Mouse (Mus musculus) embryonic facial prominence, embryonic 14.5 days (tissue): ENCODE data around the gene Slc12a7. TPM values are rescaled to one million over a fixed set of nuclear protein-coding genes. Genes with fewer than 3 reads are reported as not detected.
"Not testable (repeated sequence)": the region's sequence is repeated elsewhere in the genome, so short reads cannot be mapped to it uniquely, and the experiment has no call there.

Experiments
- ATAC-seq: fragments of 200-750 bp; cut with Nextera tagmentation; 2 replicates; pipeline ENCODE4 v1.8.0; 2017; ENCODE audit warnings: low read depth, moderate number of reproducible peaks, moderate TSS enrichment
- DNase-seq: peaks from one replicate; pipeline ENCODE4 v3.0.0-alpha.2; 2015; ENCODE audit warnings: low spot score
- H3K27ac ChIP-seq: fragments of 300-500 bp; sonication (generic); replicated peaks from 2 replicates; pipeline ENCODE4 v1.5.1; 2014; ENCODE audit warnings: low read depth, mild to moderate bottlenecking, low read length, moderate library complexity
- H3K27me3 ChIP-seq: fragments of 300-500 bp; sonication (generic); replicated peaks from 2 replicates; pipeline ENCODE4 v1.6.1; 2014; ENCODE audit warnings: low read length; ENCODE audit not compliant: control insufficient read depth, insufficient read depth
- H3K36me3 ChIP-seq: fragments of 300-500 bp; sonication (generic); 2 replicates; pipeline ENCODE4 v1.6.1; 2014; ENCODE audit warnings: low read length, mixed read lengths; ENCODE audit not compliant: control insufficient read depth, insufficient read depth
- H3K4me1 ChIP-seq: fragments of 300-500 bp; sonication (generic); 2 replicates; pipeline ENCODE4 v1.6.1; 2014; ENCODE audit warnings: antibody characterized with exemption, low read length; ENCODE audit not compliant: control insufficient read depth, insufficient read depth
- H3K4me2 ChIP-seq: fragments of 300-500 bp; sonication (generic); 2 replicates; pipeline ENCODE4 v1.6.1; 2014; ENCODE audit warnings: low read depth, mild to moderate bottlenecking, low read length, moderate library complexity, mixed read lengths
- H3K4me3 ChIP-seq: fragments of 300-500 bp; sonication (generic); 2 replicates; pipeline ENCODE4 v1.5.1; 2014; ENCODE audit warnings: low read depth, mild to moderate bottlenecking, low read length
- H3K9ac ChIP-seq: fragments of 300-500 bp; sonication (generic); 2 replicates; pipeline ENCODE4 v1.6.1; 2014; ENCODE audit warnings: low read depth, mild to moderate bottlenecking, low read length, moderate library complexity, mixed read lengths
- H3K9me3 ChIP-seq: fragments of 300-500 bp; sonication (generic); 2 replicates; pipeline ENCODE4 v1.6.1; 2016; ENCODE audit warnings: low read length; ENCODE audit not compliant: control insufficient read depth
- WGBS: fragments of 180-500 bp; shearing (Covaris S2); extraction: QIAGEN DNeasy Blood & Tissue Kit; methylation state at CpG from one replicate; pipeline ENCODE4 v1.1.7; 2014; 5-methylcytosine and 5-hydroxymethylcytosine counted together
- polyA plus RNA-seq: library from polyadenylated mRNA; unstranded; fragments of >200 nt; fragmentation: Nextera tagmentation; extraction: Ambion mirVana; gene quantifications from 2 replicates; pipeline ENCODE4 v1.2.1, GENCODE M21; 2014

Gene Slc12a7
- polyA plus RNA-seq, 1 experiment from 2014 or later: 16.3 TPM

DNA sequence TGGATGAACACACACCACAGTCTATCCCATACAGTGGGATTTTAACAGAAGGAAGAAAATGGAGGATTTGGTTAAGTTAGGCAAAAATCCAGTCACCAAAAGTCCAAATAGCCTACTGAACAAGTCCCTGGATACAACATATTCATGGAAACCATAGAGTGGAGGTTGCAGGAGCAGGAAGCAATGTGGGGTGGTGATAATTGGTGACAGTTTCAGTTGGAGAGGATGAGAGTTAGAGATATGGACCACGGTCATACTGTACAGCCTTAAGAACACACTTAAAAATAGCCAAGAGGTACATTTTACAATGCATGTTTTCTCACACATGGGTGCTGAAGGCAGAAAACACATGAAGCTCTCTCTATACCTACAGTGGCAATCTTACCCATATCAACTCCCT lies 37.9 kb upstream of the Slc12a7 start:
- DNase-seq (no peak), ATAC-seq (no peak)
- Histone ChIP-seq H3K4me2 (no peak overlapping the region), H3K27ac (no peak overlapping the region), H3K27me3 (no peaks in the 10 kb centered on the region), H3K9me3 (no peaks in the 10 kb centered on the region), H3K36me3 (no peaks in the 10 kb centered on the region), H3K4me1 (no peaks in the 10 kb centered on the region), H3K9ac (no peak overlapping the region), H3K4me3 (no peak overlapping the region)
- WGBS: 91% methylated on average over 1 of the region's 1 CpGs

GRCm38 (mm10) chr13:73696529-73696928 lies 36.4 kb upstream of the Slc12a7 start:
- Histone ChIP-seq H3K36me3 (no peaks in the 10 kb centered on the region), H3K27me3 (no peaks in the 10 kb centered on the region), H3K4me1 (no peaks in the 10 kb centered on the region), H3K4me2 (no peak overlapping the region), H3K27ac (no peak overlapping the region), H3K9me3 (no peaks in the 10 kb centered on the region), H3K9ac (no peak overlapping the region), H3K4me3 (no peak overlapping the region)
- WGBS: 80% methylated on average over 3 of the region's 3 CpGs
- ATAC-seq: no peak
- no peak for DNase-seq

DNA sequence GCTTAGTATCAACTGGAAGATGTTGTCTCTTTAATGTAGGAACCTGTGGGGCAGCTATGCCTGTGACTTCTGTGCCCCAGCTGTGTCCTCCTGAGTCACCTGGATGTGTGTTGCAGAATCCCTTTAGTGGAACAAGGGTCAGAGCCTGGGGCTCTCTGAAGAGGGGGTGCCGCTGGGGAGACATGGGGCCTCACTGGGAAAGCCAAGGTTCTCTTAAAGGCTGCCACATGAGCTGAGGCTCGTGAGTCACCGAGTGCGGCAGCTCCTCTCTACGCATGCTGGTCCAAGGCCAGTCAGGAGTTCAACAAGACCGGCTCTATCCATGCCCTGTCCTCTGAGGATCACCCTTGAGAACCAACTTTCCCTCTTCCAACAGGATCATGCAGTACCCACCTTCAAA lies 33.2 kb upstream of the Slc12a7 start:
- no peaks in the 10 kb centered on the region for H3K36me3 ChIP-seq
- no peak overlapping the region for H3K4me3 ChIP-seq
- no peak for DNase-seq
- no peak for ATAC-seq
- H3K27me3 ChIP-seq: no peaks in the 10 kb centered on the region
- no peak overlapping the region for H3K27ac ChIP-seq
- no peak overlapping the region for H3K9ac ChIP-seq
- no peaks in the 10 kb centered on the region for H3K4me1 ChIP-seq
- no peaks in the 10 kb centered on the region for H3K9me3 ChIP-seq
- no peak overlapping the region for H3K4me2 ChIP-seq
- WGBS: 96% methylated on average over 6 of the region's 6 CpGs

DNA sequence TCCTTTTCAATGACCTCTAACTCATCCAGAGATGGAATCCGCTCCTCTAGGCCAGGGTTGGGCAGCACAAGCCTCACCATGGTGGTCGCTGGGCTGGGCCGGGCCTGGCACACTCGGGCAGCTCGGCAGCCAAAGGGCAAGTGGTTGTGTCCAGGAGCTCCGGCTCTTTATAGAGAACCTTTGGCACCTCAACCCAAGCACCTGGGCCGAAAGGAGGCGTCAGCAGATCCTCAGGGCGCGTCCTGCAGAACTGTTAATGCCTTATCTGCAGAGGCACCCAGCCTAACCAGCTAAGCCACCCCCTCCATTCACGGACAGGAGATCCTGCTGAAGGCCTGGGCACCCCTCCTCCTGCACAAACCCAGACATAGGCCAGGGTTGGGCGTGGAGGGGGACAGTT lies 32.3 kb upstream of the Slc12a7 start:
- H3K4me2 ChIP-seq: no peak overlapping the region
- H3K4me3 ChIP-seq: no peak overlapping the region
- H3K4me1 ChIP-seq: no peaks in the 10 kb centered on the region
- H3K36me3 ChIP-seq: no peaks in the 10 kb centered on the region
- DNase-seq (no peak), ATAC-seq (no peak)
- H3K27me3 ChIP-seq: no peaks in the 10 kb centered on the region
- no peaks in the 10 kb centered on the region for H3K9me3 ChIP-seq
- H3K27ac ChIP-seq: no peak overlapping the region
- 95% methylated on average over 11 of the region's 12 CpGs for WGBS
- no peak overlapping the region for H3K9ac ChIP-seq

DNA sequence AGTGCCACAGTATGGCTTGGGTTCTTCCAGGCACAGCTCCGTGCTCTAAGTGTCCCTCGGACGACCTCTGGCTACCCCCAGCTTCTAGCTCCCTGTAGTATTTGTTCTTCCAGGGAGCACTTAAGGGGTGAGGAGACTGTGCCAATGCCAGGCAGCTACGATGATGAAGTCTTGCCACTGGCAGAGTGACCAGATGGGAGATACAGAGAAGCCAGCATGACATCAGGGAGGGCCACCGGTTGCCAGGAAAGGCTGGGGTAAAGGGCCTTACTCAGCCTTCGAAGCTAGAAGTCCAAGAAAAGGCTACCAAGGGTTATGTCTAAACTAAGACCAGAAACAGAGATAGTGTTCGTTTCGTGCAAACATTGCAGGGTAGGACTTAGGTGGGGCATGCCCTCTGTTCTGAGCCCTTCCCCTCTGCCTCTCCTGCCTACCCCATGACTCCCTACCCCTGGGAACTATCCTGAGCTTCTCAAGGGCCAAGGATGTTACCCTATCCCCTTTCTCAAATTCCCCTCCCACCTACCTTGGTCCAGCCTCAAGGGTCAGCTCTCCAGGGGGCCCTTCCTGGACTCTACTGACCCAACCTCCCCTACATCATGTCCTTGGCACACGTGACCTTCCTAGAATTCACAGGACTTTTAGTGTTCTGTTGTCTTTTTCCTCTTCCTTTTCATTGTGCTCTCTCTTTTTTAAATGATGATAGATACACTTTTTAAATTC lies 31.6 kb upstream of the Slc12a7 start:
- no peak for DNase-seq
- H3K4me1 ChIP-seq: no peaks in the 10 kb centered on the region
- 86% methylated on average over 9 of the region's 9 CpGs for WGBS
- H3K4me3 ChIP-seq: no peak overlapping the region
- no peaks in the 10 kb centered on the region for H3K36me3 ChIP-seq
- ATAC-seq: no peak
- no peaks in the 10 kb centered on the region for H3K27me3 ChIP-seq
- no peak overlapping the region for H3K9ac ChIP-seq
- no peak overlapping the region for H3K27ac ChIP-seq
- no peak overlapping the region for H3K4me2 ChIP-seq
- H3K9me3 ChIP-seq: no peaks in the 10 kb centered on the region

GRCm38 (mm10) chr13:73702776-73703175 lies 30.1 kb upstream of the Slc12a7 start:
- no peaks in the 10 kb centered on the region for H3K4me1 ChIP-seq
- H3K9me3 ChIP-seq: no peaks in the 10 kb centered on the region
- DNase-seq (no peak), ATAC-seq (no peak)
- no peak overlapping the region for H3K9ac ChIP-seq
- H3K36me3 ChIP-seq: no peaks in the 10 kb centered on the region
- no peak overlapping the region for H3K4me3 ChIP-seq
- no peak overlapping the region for H3K4me2 ChIP-seq
- WGBS: 83% methylated on average over 4 of the region's 4 CpGs
- no peak overlapping the region for H3K27ac ChIP-seq
- no peaks in the 10 kb centered on the region for H3K27me3 ChIP-seq

DNA sequence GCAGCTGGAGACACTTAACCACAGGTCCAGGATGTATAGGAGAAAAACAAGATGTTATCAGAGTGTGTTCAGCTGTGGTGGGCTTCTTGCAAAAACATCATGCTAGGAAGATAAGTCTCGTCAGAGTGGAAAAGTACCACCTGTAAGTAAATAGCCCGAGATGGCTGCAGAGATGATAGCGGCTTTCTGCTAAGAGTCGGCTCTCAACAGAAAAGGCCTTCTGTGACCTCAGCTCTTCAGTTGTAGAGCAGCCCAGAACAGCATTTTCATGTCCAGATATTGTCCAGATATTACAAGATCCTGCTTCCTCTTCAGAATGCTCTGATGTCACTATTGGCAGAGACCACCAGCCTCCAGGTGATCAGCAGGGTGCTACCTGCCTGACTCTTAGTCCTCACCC lies 29.4 kb upstream of the Slc12a7 start:
- DNase-seq, H3K27me3 ChIP-seq, H3K4me1 ChIP-seq, H3K4me2 ChIP-seq, ATAC-seq, H3K36me3 ChIP-seq, H3K27ac ChIP-seq, H3K9ac ChIP-seq, H3K9me3 ChIP-seq, H3K4me3 ChIP-seq: not testable (repeated sequence)
- 72% methylated on average over 4 of the region's 4 CpGs for WGBS

DNA sequence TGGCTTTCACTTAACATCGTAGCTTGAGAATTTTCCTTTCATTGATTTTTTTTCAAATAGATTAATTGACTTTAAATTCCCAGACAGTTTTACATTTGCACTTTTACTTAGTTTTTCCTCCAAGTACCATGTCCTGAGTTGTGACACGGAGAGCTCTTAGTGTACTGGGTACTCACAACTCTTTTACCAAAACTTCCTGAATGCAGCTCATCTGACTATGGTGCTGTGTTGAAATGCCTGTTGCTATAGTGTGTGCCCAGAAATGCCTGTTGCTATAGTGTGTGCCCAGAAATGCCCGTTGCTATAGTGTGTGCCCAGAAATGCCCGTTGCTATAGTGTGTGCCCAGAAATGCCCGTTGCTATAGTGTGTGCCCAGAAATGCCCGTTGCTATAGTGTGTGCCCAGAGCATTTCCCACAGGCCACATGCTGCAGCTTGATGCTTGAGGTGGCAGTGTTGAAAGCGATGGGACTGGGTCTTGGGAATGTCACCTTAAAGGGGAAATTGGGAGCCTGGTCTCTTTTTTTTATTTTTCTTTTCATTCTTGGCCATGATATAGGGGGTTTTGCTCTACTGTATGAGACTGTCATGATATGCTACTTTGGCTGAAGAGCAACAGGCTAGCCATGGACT lies 28.1 kb upstream of the Slc12a7 start, which contains the start of gene Slc6a19:
Gene Slc6a19, minus strand, starts transcription at position 172 of the 632 bp plus-strand sequence.
- no peak for ATAC-seq
- no peaks in the 10 kb centered on the region for H3K36me3 ChIP-seq
- no peaks in the 10 kb centered on the region for H3K27me3 ChIP-seq
- no peak within 1 kb of the TSS for H3K4me2 ChIP-seq
- H3K27ac ChIP-seq: no peak within 1 kb of the TSS
- H3K9ac ChIP-seq: no peak within 1 kb of the TSS
- no peak for DNase-seq
- no peak within 1 kb of the TSS for H3K4me3 ChIP-seq
- H3K4me1 ChIP-seq: no peaks in the 10 kb centered on the region
- no peaks in the 10 kb centered on the region for H3K9me3 ChIP-seq
- 87% methylated on average over 7 of the region's 7 CpGs for WGBS

GRCm38 (mm10) chr13:73709491-73709890 lies 23.4 kb upstream of the Slc12a7 start:
- H3K4me3 ChIP-seq: no peak overlapping the region
- WGBS: 72% methylated on average over 6 of the region's 6 CpGs

More at GRCm38 (mm10) chr13:73709491-73709890, 23.4 kb upstream of the Slc12a7 start:
- no peak for ATAC-seq
- no peaks in the 10 kb centered on the region for H3K4me1 ChIP-seq
- H3K4me2 ChIP-seq: no peak overlapping the region
- no peaks in the 10 kb centered on the region for H3K36me3 ChIP-seq
- no peaks in the 10 kb centered on the region for H3K9me3 ChIP-seq
- H3K27me3 ChIP-seq: no peaks in the 10 kb centered on the region
- no peak overlapping the region for H3K27ac ChIP-seq
- H3K9ac ChIP-seq: no peak overlapping the region
- no peak for DNase-seq
